Mouse (Mus musculus): ENCODE measurements around the gene Ppm1m. TPM values are rescaled to one million over a fixed set of nuclear protein-coding genes. Genes with fewer than 3 reads are reported as not detected.
A peak's percentile ranks its signal among the peaks of the same experiment; 100 is the strongest.

Gene Ppm1m
- total RNA-seq, 2 experiments from 2014 or later: 15.4 to 15.8 TPM

- DNase-seq (ENCODE audit: low spot score in 2 of 2): no peak
These were observed 39.1 kb downstream of the Ppm1m start for GRCm38 (mm10) chr9:106160426-106160825.

DNA sequence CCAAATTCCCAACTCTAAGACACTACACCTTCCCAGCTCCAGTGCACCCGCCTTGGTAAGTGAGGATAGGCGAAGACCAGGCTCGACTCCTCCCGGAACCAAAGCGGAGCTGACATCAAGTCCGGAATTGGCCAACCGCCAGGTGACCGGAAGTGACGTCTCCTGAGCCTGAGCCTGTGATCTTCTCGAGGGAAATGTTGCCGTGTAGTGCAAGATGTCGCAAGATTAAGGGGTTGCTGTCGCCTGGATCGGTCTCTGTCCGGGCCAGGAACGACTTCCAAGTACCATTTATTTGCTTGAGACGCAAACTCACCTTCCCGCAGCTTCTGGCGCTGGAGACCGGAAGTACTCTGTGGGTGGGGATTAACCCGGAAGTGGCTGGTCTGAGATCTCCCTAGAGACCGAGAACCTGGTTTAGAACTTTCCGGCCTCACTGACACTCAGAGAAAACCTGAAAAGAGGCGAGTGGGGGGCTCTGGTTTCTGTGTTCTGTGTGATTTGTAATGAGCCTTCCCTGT, 39.7 kb downstream of the Ppm1m start:
- DNase-seq (ENCODE audit: low spot score in 2 of 2): peak; percentile 91 to 93

GRCm38 (mm10) chr9:106159237-106159636, 40.3 kb downstream of the Ppm1m start:
- no peak for DNase-seq (ENCODE audit: low spot score in 2 of 2)

DNA sequence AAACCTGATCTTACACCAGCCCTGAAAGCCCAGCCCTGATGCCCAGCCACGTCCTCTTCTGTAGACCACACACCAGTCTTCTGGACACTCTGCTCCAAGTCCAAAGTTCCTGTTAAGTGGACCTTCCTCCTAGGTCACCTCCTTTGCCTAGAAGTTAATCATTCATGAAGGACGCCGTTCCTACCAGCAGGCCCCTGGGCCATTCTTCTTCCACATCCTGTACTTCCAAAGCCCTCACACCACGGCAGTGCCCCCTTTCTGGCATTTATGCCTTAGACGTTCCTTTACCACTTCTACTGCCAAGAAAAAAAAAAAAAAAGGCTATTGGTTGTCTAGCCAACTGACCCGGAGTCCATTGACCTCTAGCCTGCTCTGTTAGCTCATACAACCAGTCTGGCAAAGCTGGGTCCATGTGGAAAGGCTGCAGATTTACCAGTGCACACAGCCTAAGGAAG, 41.5 kb downstream of the Ppm1m start, which contains the start of gene Glyctk:
TSS of gene Glyctk (minus strand) at position 102 of the 455 bp plus-strand sequence.
- DNase-seq (ENCODE audit: low spot score in 2 of 2): no peak

DNA sequence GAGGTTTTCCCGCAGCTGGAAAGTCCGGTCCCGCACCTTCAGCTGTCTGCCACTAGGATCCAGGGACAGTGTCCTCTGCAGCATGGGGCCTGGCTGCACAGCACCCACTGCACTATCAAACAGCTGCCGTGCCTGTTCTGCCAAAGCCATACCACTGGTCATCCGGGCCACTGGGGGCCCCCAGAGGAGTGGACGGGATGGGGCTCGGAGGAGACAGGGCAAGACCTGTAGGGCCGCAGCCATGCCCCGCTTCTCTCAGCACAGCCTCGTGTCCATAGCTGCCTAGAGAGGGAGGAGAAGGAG, 42.0 kb downstream of the Ppm1m start:
- DNase-seq (ENCODE audit: low spot score in 2 of 2): no peak

DNA sequence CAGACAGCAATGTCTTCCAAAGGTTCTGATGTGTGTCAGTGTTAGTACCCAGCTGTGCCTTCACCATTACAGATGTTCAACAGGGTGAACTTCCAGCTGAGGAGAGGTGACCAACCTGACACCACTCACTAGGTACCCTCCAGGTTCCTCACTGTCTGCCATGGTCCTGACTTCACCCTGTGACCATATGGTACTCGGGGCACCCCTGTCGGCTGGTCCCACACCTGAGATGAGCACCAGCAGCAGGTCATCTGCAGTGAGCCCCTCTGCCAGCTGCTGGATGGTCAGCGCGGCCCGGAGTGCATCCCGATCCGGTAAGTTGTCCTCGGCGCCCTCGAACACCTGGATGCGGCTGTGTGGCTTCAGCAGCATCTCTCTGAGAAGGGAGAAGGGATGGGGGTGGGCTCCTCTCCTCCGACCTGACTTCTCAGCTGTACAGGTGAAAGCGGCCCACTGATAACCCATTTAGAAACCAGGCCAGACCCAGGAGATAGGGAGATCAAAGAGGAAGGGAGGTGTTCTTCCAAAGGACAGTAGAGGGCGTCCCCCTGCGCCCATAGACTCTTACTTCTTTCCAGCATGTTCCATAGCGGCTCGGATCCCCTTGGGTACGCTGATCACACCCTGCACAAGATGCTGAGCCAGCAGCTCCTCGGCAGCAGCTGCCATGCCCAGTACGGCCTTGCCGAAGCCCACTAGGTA, 42.5 kb downstream of the Ppm1m start:
- DNase-seq (ENCODE audit: low spot score in 2 of 2): no peak

- DNase-seq (ENCODE audit: low spot score in 2 of 2): peak; percentile 57 to 77
These were observed 43.1 kb downstream of the Ppm1m start for GRCm38 (mm10) chr9:106156419-106156818.

DNA sequence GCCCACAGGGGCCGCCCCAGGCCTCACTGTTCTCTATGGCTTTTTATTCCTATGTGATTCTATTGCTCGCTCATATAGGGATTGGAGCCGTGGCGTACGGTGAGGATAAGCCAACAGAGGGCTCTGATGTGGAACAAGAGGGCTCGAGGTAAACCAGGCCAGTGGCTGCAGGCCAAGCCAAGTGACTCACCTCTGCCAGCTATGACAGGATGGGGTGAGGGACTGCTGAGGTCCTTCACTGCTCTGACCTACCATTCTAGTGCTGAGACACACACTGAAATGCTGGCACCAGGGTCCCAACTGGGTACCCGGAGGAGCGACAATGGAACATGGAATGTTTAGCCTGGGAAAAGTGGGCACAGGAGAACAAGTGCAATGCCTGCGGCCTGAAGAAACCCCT, 45.4 kb downstream of the Ppm1m start:
- no peak for DNase-seq (ENCODE audit: low spot score in 2 of 2)

GRCm38 (mm10) chr9:106149399-106149754, 50.2 kb downstream of the Ppm1m start:
- no peak for DNase-seq (ENCODE audit: low spot score in 2 of 2)

- DNase-seq (ENCODE audit: low spot score in 2 of 2): no peak
These were observed 50.8 kb downstream of the Ppm1m start for GRCm38 (mm10) chr9:106148541-106149398.

DNA sequence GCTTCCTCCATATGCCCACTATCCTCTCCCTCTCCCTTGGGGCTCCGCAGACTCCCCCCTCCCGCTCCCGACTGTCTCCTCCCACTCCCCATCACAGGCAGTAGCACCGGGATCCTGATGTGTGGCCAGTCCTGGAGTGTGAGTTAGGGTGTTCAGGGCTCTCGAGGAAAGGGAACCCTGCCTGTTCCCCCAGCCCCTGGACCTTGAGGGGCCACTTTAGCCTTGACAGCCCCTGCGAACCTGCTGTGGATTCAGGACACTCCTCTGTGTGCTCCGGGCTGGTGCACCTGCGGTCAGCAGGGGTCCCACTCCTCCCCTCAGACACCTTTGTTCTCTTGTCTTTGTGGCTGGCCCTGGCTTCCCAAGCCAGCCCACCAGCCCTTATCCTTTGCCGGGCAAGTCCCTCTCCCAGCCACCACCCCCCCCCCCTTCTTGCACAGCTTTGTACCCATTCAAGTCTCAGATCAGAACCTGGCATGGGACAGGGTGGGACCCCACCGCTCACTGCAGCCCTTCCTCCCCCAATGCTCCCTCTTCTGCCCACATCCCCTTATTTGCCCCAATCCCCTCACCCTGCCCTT, 51.6 kb downstream of the Ppm1m start:
- DNase-seq (ENCODE audit: low spot score in 2 of 2): no peak

GRCm38 (mm10) chr9:106147281-106147680, 52.3 kb downstream of the Ppm1m start:
- no peak for DNase-seq (ENCODE audit: low spot score in 2 of 2)

GRCm38 (mm10) chr9:106145582-106145981, 54.0 kb downstream of the Ppm1m start:
- peak; percentile 36 to 54 for DNase-seq (ENCODE audit: low spot score in 2 of 2)

Small RNA genes within 50 kb of the gene (microRNA-seq; reads per million reads assigned to microRNA genes)
- gene Mir135a-1 (14.3 to 24.1 reads per million in 2 experiments), gene Mirlet7g (34,148 to 61,909 reads per million in 2 experiments)

Other genes starting within 250 kb of the Ppm1m start
- 1 to 10 TPM; 1.2 to 2.4 TPM for gene Col6a5, start 239.1 kb downstream of the Ppm1m start, total RNA-seq (2021)
- under 1 TPM; 0.69 to 0.98 TPM for gene Col6a4, start 103.0 kb downstream of the Ppm1m start, total RNA-seq (2021)
- gene Glyctk, start 41.6 kb downstream of the Ppm1m start, total RNA-seq (2021): 1 to 10 TPM; 3.2 to 6.0 TPM
- 100 to 1,000 TPM; 138 to 146 TPM for gene Wdr82, start 28.8 kb downstream of the Ppm1m start, total RNA-seq (2021)
- 10 to 100 TPM; 49.2 to 49.7 TPM for gene Twf2, start 3.4 kb upstream of the Ppm1m start, total RNA-seq (2021)
- gene Tlr9, start 22.9 kb upstream of the Ppm1m start, total RNA-seq (2021): 1 to 10 TPM; 1.2 to 1.6 TPM
- gene Alas1, start 48.9 kb upstream of the Ppm1m start, total RNA-seq (2021): 100 to 1,000 TPM; 153 to 174 TPM
- 10 to 100 TPM in 1 of 2 experiments, 1 to 10 TPM in 1; 8.5 to 12.0 TPM for gene Poc1a, start 81.3 kb upstream of the Ppm1m start, total RNA-seq (2021)
- gene Dusp7, start 168.9 kb upstream of the Ppm1m start, total RNA-seq (2021): 10 to 100 TPM; 65.2 to 70.3 TPM
- gene Rpl29, start 229.7 kb upstream of the Ppm1m start, total RNA-seq (2021): 100 to 1,000 TPM; 295 to 325 TPM
- gene Acy1, start 238.6 kb upstream of the Ppm1m start, total RNA-seq (2021): 10 to 100 TPM; 10.3 to 11.5 TPM
- 10 to 100 TPM in 1 of 2 experiments, 1 to 10 TPM in 1; 9.6 to 12.4 TPM for gene Abhd14b, start 247.7 kb upstream of the Ppm1m start, total RNA-seq (2021)
- 10 to 100 TPM; 40.9 to 41.8 TPM for gene Abhd14a, start 247.9 kb upstream of the Ppm1m start, total RNA-seq (2021)

Measured in layer of hippocampus, postnatal 14 days (tissue).